Mouse (Mus musculus) C2C12 (cell line): Measurements from ENCODE around the gene Kdm2b.

ENCODE experiments used
- CEBPB ChIP-seq: IDR thresholded peaks from one replicate; pipeline ENCODE4 v1.6.1; 2011; ENCODE audit warnings: low read depth, mild to moderate bottlenecking, control low read depth, moderate library complexity
- CTCF ChIP-seq: IDR thresholded peaks from one replicate; pipeline ENCODE4 v1.5.1; 2011; ENCODE audit not compliant: control insufficient read depth, insufficient read depth, insufficient read length
- FOSL1 ChIP-seq: IDR thresholded peaks from one replicate; pipeline ENCODE4 v1.8.0; 2011; ENCODE audit warnings: mild to moderate bottlenecking, low read length; ENCODE audit not compliant: poor library complexity, insufficient read depth, severe bottlenecking
- MAX ChIP-seq: IDR thresholded peaks from one replicate; pipeline ENCODE4 v1.6.1; 2011; ENCODE audit warnings: mild to moderate bottlenecking, control low read depth
- MYOD1 ChIP-seq: IDR thresholded peaks from one replicate; pipeline ENCODE4 v1.6.1; 2011; ENCODE audit warnings: low read depth; ENCODE audit not compliant: control insufficient read depth, insufficient read length
- MYOG ChIP-seq: IDR thresholded peaks from one replicate; pipeline ENCODE4 v1.6.1; 2011; ENCODE audit not compliant: control insufficient read depth, insufficient read length; ENCODE audit errors: extremely low read depth
- USF1 ChIP-seq: IDR thresholded peaks from one replicate; pipeline ENCODE4 v1.6.1; 2011; ENCODE audit warnings: low read depth, mild to moderate bottlenecking, control low read depth, moderate library complexity

GRCm38 (mm10) chr5:122951056-122951912, 38.3 kb downstream of the Kdm2b start:
- TF ChIP-seq CTCF (no peak), MAX (no peak), MYOG (no peak), MYOD1 (no peak), CEBPB (no peak), USF1 (no peak), FOSL1 (no peak)
